Mouse (Mus musculus) hindbrain, embryonic 16.5 days (tissue): ENCODE data around the gene Lyrm9. TPM values are rescaled to one million over a fixed set of nuclear protein-coding genes. Genes with fewer than 3 reads are reported as not detected.

Experiments
- ATAC-seq: fragments of 200-750 bp; cut with Nextera tagmentation; 2 replicates; pipeline ENCODE4 v1.8.0; 2017; ENCODE audit warnings: moderate TSS enrichment, moderate library complexity
- H3K27ac ChIP-seq: fragments of 300-500 bp; sonication (generic); 2 replicates; pipeline ENCODE4 v1.5.1; 2014; ENCODE audit warnings: low read depth, mild to moderate bottlenecking, control low read depth, low read length, moderate library complexity
- H3K27me3 ChIP-seq: fragments of 300-500 bp; sonication (generic); replicated peaks from 2 replicates; pipeline ENCODE4 v1.6.1; 2014; ENCODE audit warnings: low read length; ENCODE audit not compliant: control insufficient read depth, insufficient read depth
- H3K36me3 ChIP-seq: fragments of 300-500 bp; sonication (generic); 2 replicates; pipeline ENCODE4 v1.6.1; 2014; ENCODE audit warnings: mild to moderate bottlenecking, low read length, moderate library complexity, mixed read lengths; ENCODE audit not compliant: control insufficient read depth, insufficient read depth
- H3K4me1 ChIP-seq: fragments of 300-500 bp; sonication (generic); 2 replicates; pipeline ENCODE4 v1.6.1; 2014; ENCODE audit warnings: low read depth, low read length; ENCODE audit not compliant: control insufficient read depth, insufficient read depth
- H3K4me2 ChIP-seq: fragments of 300-500 bp; sonication (generic); 2 replicates; pipeline ENCODE4 v1.6.1; 2014; ENCODE audit warnings: mild to moderate bottlenecking, low read length, control low read depth, moderate library complexity
- H3K4me3 ChIP-seq: fragments of 300-500 bp; sonication (generic); 2 replicates; pipeline ENCODE4 v1.5.1; 2014; ENCODE audit warnings: mild to moderate bottlenecking, low read length, control low read depth, moderate library complexity
- H3K9ac ChIP-seq: fragments of 300-500 bp; sonication (generic); 2 replicates; pipeline ENCODE4 v1.6.1; 2014; ENCODE audit warnings: low read depth, mild to moderate bottlenecking, control low read depth, low read length, moderate library complexity
- H3K9me3 ChIP-seq: fragments of 300-500 bp; sonication (generic); 2 replicates; pipeline ENCODE4 v1.6.1; 2014; ENCODE audit warnings: mild to moderate bottlenecking, low read length, moderate library complexity; ENCODE audit not compliant: control insufficient read depth
- WGBS: fragments of 180-500 bp; shearing (Covaris S2); extraction: QIAGEN DNeasy Blood & Tissue Kit; methylation state at CpG from one replicate; pipeline ENCODE4 v1.1.7; 2014; 5-methylcytosine and 5-hydroxymethylcytosine counted together
- polyA plus RNA-seq: library from polyadenylated mRNA; unstranded; fragments of >200 nt; fragmentation: Nextera tagmentation; extraction: Ambion mirVana; gene quantifications from 2 replicates; pipeline ENCODE4 v1.2.1, GENCODE M21; 2015

The Lyrm9 gene
- polyA plus RNA-seq, 1 experiment from 2014 or later = 48.4 TPM

GRCm38 (mm10) chr11:78805691-78806137 lies 20.7 kb upstream of the Lyrm9 start:
- Histone ChIP-seq H3K27ac (no peak overlapping the region), H3K9me3 (no peaks in the 10 kb centered on the region), H3K4me2 (no peak overlapping the region), H3K4me1 (peaks cover 7% of the 10 kb centered on the region; the same call in 1 of the 2 replicates), H3K27me3 (no peaks in the 10 kb centered on the region), H3K4me3 (no peak overlapping the region), H3K36me3 (no peaks in the 10 kb centered on the region), H3K9ac (no peak overlapping the region)
- 45% methylated on average over 9 of the region's 9 CpGs for WGBS
- ATAC-seq = no peak

- no peak overlapping the region for H3K4me2 ChIP-seq
- no peak for ATAC-seq
- H3K27me3 ChIP-seq = no peaks in the 10 kb centered on the region
- no peak overlapping the region for H3K4me3 ChIP-seq
- H3K27ac ChIP-seq = no peak overlapping the region
- peaks cover 7% of the 10 kb centered on the region; the same call in 1 of the 2 replicates for H3K4me1 ChIP-seq
- H3K9me3 ChIP-seq = no peaks in the 10 kb centered on the region
- 42% methylated on average over 6 of the region's 6 CpGs for WGBS
- no peaks in the 10 kb centered on the region for H3K36me3 ChIP-seq
- no peak overlapping the region for H3K9ac ChIP-seq
Measured at GRCm38 (mm10) chr11:78807341-78808108, 18.9 kb upstream of the Lyrm9 start.

- Histone ChIP-seq H3K36me3 (no peaks in the 10 kb centered on the region), H3K4me2 (no peak overlapping the region), H3K9ac (no peak overlapping the region), H3K27me3 (no peaks in the 10 kb centered on the region), H3K4me3 (no peak overlapping the region), H3K4me1 (peaks cover 3% of the 10 kb centered on the region; the same call in 1 of the 2 replicates), H3K9me3 (no peaks in the 10 kb centered on the region), H3K27ac (no peak overlapping the region)
- ATAC-seq = no peak
Measured at GRCm38 (mm10) chr11:78809398-78809797, 17.0 kb upstream of the Lyrm9 start.

- 0 out of 2 replicates have a peak, but pooled peaks have one; percentile 35 for ATAC-seq
Measured at GRCm38 (mm10) chr11:78814461-78814941, 11.9 kb upstream of the Lyrm9 start.

GRCm38 (mm10) chr11:78815986-78816792 lies 10.2 kb upstream of the Lyrm9 start:
- Histone ChIP-seq H3K27me3 (no peaks in the 10 kb centered on the region), H3K4me1 (peaks cover 11% of the 10 kb centered on the region), H3K4me3 (no peak overlapping the region), H3K27ac (peak overlapping the region; percentile 10), H3K36me3 (no peaks in the 10 kb centered on the region), H3K9ac (no peak overlapping the region), H3K9me3 (no peaks in the 10 kb centered on the region), H3K4me2 (no peak overlapping the region)
- peak; percentile 46 for ATAC-seq
- WGBS = 34% methylated on average over 14 of the region's 14 CpGs

More at GRCm38 (mm10) chr11:78814461-78814941, 11.9 kb upstream of the Lyrm9 start:
- Histone ChIP-seq H3K27ac (no peak overlapping the region), H3K27me3 (no peaks in the 10 kb centered on the region), H3K9ac (no peak overlapping the region), H3K4me1 (peaks cover 3% of the 10 kb centered on the region), H3K4me3 (no peak overlapping the region), H3K36me3 (no peaks in the 10 kb centered on the region), H3K9me3 (no peaks in the 10 kb centered on the region), H3K4me2 (no peak overlapping the region)
- 37% methylated on average over 7 of the region's 7 CpGs for WGBS

- Histone ChIP-seq H3K4me2 (no peak overlapping the region), H3K36me3 (no peaks in the 10 kb centered on the region), H3K9me3 (no peaks in the 10 kb centered on the region), H3K27ac (no peak overlapping the region), H3K4me1 (peaks cover 11% of the 10 kb centered on the region), H3K9ac (no peak overlapping the region), H3K4me3 (no peak overlapping the region), H3K27me3 (no peaks in the 10 kb centered on the region)
- 53% methylated on average over 11 of the region's 11 CpGs for WGBS
- ATAC-seq = no peak
Measured at GRCm38 (mm10) chr11:78817311-78818022, 8.9 kb upstream of the Lyrm9 start.

GRCm38 (mm10) chr11:78820337-78821000 lies 5.9 kb upstream of the Lyrm9 start:
- H3K27ac ChIP-seq = no peak overlapping the region
- no peaks in the 10 kb centered on the region for H3K27me3 ChIP-seq
- H3K9ac ChIP-seq = no peak overlapping the region
- H3K9me3 ChIP-seq = no peaks in the 10 kb centered on the region
- 21% methylated on average over 12 of the region's 12 CpGs for WGBS
- no peak overlapping the region for H3K4me3 ChIP-seq
- ATAC-seq = no peak
- H3K4me1 ChIP-seq = peaks cover 11% of the 10 kb centered on the region
- no peaks in the 10 kb centered on the region for H3K36me3 ChIP-seq
- no peak overlapping the region for H3K4me2 ChIP-seq

GRCm38 (mm10) chr11:78822792-78823498 lies 3.4 kb upstream of the Lyrm9 start:
- H3K27me3 ChIP-seq = no peaks in the 10 kb centered on the region
- H3K4me1 ChIP-seq = peaks cover 14% of the 10 kb centered on the region
- no peak overlapping the region for H3K4me2 ChIP-seq
- H3K9ac ChIP-seq = no peak overlapping the region
- WGBS = 53% methylated on average over 13 of the region's 13 CpGs
- no peak overlapping the region for H3K4me3 ChIP-seq
- H3K36me3 ChIP-seq = no peaks in the 10 kb centered on the region
- no peak for ATAC-seq
- no peak overlapping the region for H3K27ac ChIP-seq
- H3K9me3 ChIP-seq = no peaks in the 10 kb centered on the region
